Mouse (Mus musculus): ENCODE measurements around the gene Tmem245. TPM values are rescaled to one million over a fixed set of nuclear protein-coding genes. Genes with fewer than 3 reads are reported as not detected.

The Tmem245 gene
- total and polyA plus RNA-seq, 3 experiments = 7.3 to 15.0 (median 7.7) TPM

DNA sequence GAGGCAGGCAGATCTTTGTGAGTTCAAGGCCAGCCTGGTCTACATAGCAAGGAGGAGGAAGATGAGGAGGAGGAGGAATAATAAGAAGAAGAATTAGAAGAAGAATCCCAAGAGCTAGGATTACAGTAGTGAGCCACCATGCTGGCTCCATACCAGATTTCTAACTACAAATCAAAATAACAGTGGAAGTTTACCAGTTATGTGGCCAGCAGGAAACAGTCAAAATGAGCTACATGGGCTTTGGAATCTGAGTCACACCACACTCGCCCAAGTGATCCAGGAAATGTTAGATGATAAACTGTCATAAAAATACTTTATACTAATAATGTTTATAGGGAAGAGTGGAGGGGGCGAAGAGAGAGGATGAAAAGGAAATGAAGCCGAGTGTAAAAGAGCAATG lies 106.9 kb downstream of the Tmem245 start:
- Histone ChIP-seq H3K36me3 (ENCODE audit: control insufficient read depth in 1 of 2, insufficient read depth in 2 of 2, low read length in 2 of 2) (no peaks in the 10 kb centered on the region), H3K4me3 (ENCODE audit: control insufficient read depth in 1 of 2, insufficient read depth in 1 of 2, low read depth in 2 of 2, low read length in 2 of 2) (no peak overlapping the region), H3K27ac (ENCODE audit: control insufficient read depth, low read depth, low read length) (no peak overlapping the region), H3K9ac (ENCODE audit: control insufficient read depth, low read depth, low read length, poor library complexity, severe bottlenecking) (no peak overlapping the region), H3K9me3 (replicated peaks; ENCODE audit: insufficient read depth, low read length) (no peaks in the 10 kb centered on the region), H3K27me3 (ENCODE audit: control insufficient read depth in 1 of 2, insufficient read depth in 2 of 2, low read length in 2 of 2) (no peaks in the 10 kb centered on the region), H3K79me2 (ENCODE audit: control insufficient read depth, insufficient read depth, low read length, poor library complexity) (no peaks in the 10 kb centered on the region), H3K4me1 (ENCODE audit: control insufficient read depth in 1 of 2, insufficient read depth in 2 of 2, low read length in 2 of 2) (no peaks in the 10 kb centered on the region)
- TF ChIP-seq ZC3H11A (IDR thresholded peaks at IDR 0.05; ENCODE audit: low read depth, low read length) = no peak
- no peak for TF ChIP-seq MYC (IDR thresholded peaks at IDR 0.05; ENCODE audit: low read depth, low read length)
- TF ChIP-seq CHD2 (IDR thresholded peaks at IDR 0.05; ENCODE audit: low read length) = no peak
- TF ChIP-seq TCF12 (IDR thresholded peaks at IDR 0.05; ENCODE audit: low read depth, low read length) = no peak
- TF ChIP-seq NELFE (IDR thresholded peaks at IDR 0.05; ENCODE audit: low read depth, low read length) = no peak
- no peak for TF ChIP-seq CHD1 (IDR thresholded peaks at IDR 0.05; ENCODE audit: low read depth, low read length)
- TF ChIP-seq ETS1 (IDR thresholded peaks at IDR 0.05; ENCODE audit: low read depth, low read length) = no peak
- TF ChIP-seq BHLHE40 (IDR thresholded peaks at IDR 0.05; ENCODE audit: borderline replicate concordance, low read depth, low read length) = no peak
- no peak for TF ChIP-seq HCFC1 (IDR thresholded peaks at IDR 0.05; ENCODE audit: low read depth, low read length)
- TF ChIP-seq MEF2A (IDR thresholded peaks at IDR 0.05; ENCODE audit: extremely low read depth, insufficient replicate concordance, low read depth, low read length, poor library complexity, severe bottlenecking) = no peak
- TF ChIP-seq CTCF (IDR thresholded peaks at IDR 0.05 in 2 of 3, conservative IDR thresholded peaks at IDR 0.05 in 1 of 3; ENCODE audit: control insufficient read depth in 1 of 3, insufficient read depth in 1 of 3, low read depth in 2 of 3, low read length in 3 of 3, poor library complexity in 1 of 3, severe bottlenecking in 1 of 3) = no peak
- TF ChIP-seq ELF1 (IDR thresholded peaks at IDR 0.05; ENCODE audit: low read depth, low read length) = no peak
- TF ChIP-seq USF2 (IDR thresholded peaks at IDR 0.05; ENCODE audit: borderline replicate concordance in 1 of 2, insufficient read depth in 1 of 2, low read depth in 1 of 2, low read length in 2 of 2) = no peak
- TF ChIP-seq MXI1 (IDR thresholded peaks at IDR 0.05; ENCODE audit: low read depth, low read length) = no peak
- no peak for TF ChIP-seq GATA1 (IDR thresholded peaks at IDR 0.05; ENCODE audit: low read depth, low read length)
- no peak for TF ChIP-seq SMC3 (IDR thresholded peaks at IDR 0.05; ENCODE audit: low read depth, low read length)
- DNase-seq (ENCODE audit: low read depth, low spot score) = no peak

- Histone ChIP-seq H3K9me3 (replicated peaks; ENCODE audit: insufficient read depth, low read length) (no peaks in the 10 kb centered on the region), H3K79me2 (ENCODE audit: control insufficient read depth, insufficient read depth, low read length, poor library complexity) (no peaks in the 10 kb centered on the region), H3K36me3 (ENCODE audit: control insufficient read depth in 1 of 2, insufficient read depth in 2 of 2, low read length in 2 of 2) (no peaks in the 10 kb centered on the region), H3K9ac (ENCODE audit: control insufficient read depth, low read depth, low read length, poor library complexity, severe bottlenecking) (no peak overlapping the region), H3K4me3 (ENCODE audit: control insufficient read depth in 1 of 2, insufficient read depth in 1 of 2, low read depth in 2 of 2, low read length in 2 of 2) (no peak overlapping the region), H3K4me1 (ENCODE audit: control insufficient read depth in 1 of 2, insufficient read depth in 2 of 2, low read length in 2 of 2) (no peaks in the 10 kb centered on the region), H3K27ac (ENCODE audit: control insufficient read depth, low read depth, low read length) (no peak overlapping the region), H3K27me3 (ENCODE audit: control insufficient read depth in 1 of 2, insufficient read depth in 2 of 2, low read length in 2 of 2) (no peaks in the 10 kb centered on the region)
- TF ChIP-seq ELF1 (IDR thresholded peaks at IDR 0.05; ENCODE audit: low read depth, low read length) (no peak), POLR2AphosphoS5 (IDR thresholded peaks at IDR 0.05; ENCODE audit: borderline replicate concordance, low read depth, low read length) (no peak), MYC (IDR thresholded peaks at IDR 0.05; ENCODE audit: low read depth, low read length) (no peak), UBTF (IDR thresholded peaks at IDR 0.05; ENCODE audit: borderline replicate concordance, insufficient read depth, low read depth, low read length) (no peak), POLR2A (IDR thresholded peaks at IDR 0.05; ENCODE audit: control insufficient read depth in 1 of 2, insufficient read depth in 1 of 2, low read depth in 1 of 2, low read length in 2 of 2, poor library complexity in 1 of 2) (no peak), CHD2 (IDR thresholded peaks at IDR 0.05; ENCODE audit: low read length) (no peak), USF2 (IDR thresholded peaks at IDR 0.05; ENCODE audit: borderline replicate concordance in 1 of 2, insufficient read depth in 1 of 2, low read depth in 1 of 2, low read length in 2 of 2) (no peak), POLR2AphosphoS2 (IDR thresholded peaks at IDR 0.05; ENCODE audit: low read length) (no peak)
- no peak for DNase-seq (ENCODE audit: low read depth, low spot score)
Observed at GRCm38 (mm10) chr4:56837661-56838060, 109.6 kb downstream of the Tmem245 start.
